Mouse (Mus musculus): Measurements from ENCODE around the gene Grb2. TPM values are rescaled to one million over a fixed set of nuclear protein-coding genes. Genes with fewer than 3 reads are reported as not detected.

The Grb2 gene
- polyA plus RNA-seq, 1 experiment = 3.8 TPM

GRCm38 (mm10) chr11:115672226-115672987, 36.0 kb downstream of the Grb2 start:
- H3K4me1 ChIP-seq (ENCODE audit: control insufficient read depth) = peaks cover 32% of the 10 kb centered on the region
- no peaks in the 10 kb centered on the region for H3K9me3 ChIP-seq (ENCODE audit: control insufficient read depth, low read length)
- no peak overlapping the region for H3K4me3 ChIP-seq (replicated peaks)
- TF ChIP-seq GATA1 (IDR thresholded peaks at IDR 0.05; ENCODE audit: low read length) = no peak
- TF ChIP-seq TAL1 (IDR thresholded peaks at IDR 0.05; ENCODE audit: low read length) = no peak
- H3K36me3 ChIP-seq (ENCODE audit: control insufficient read depth) = peaks cover 10% of the 10 kb centered on the region
- no peaks in the 10 kb centered on the region for H3K27me3 ChIP-seq (ENCODE audit: control insufficient read depth)

DNA sequence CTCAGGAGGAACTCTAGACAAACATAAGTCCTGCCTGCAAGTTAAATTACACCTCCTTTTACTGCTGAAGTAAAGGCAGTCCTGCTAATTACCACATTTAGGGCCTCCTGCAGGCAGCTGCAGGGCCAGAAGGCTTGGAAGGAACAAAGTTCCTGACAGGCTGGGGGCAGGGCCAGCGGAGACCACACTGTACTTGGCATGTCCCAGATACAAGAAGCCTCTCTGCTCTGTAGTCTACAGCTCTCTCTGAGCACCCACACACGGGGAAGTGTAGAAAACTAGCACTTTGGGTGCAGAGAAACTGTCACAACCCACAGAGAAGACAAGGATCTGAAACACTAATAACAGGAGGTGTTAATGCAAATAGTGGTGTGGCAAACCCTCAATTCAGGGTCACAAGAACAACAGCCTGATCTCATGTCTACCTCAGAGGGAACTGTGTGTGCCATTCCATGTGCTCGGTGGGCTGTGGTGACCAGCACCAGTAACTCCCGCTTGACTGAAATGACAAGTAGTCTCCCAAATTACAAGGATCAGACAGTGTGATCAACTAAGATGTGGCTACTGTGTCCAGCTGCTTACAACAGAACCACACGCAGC, 37.8 kb downstream of the Grb2 start:
- Histone ChIP-seq H3K4me1 (ENCODE audit: control insufficient read depth) (peaks cover 27% of the 10 kb centered on the region), H3K4me3 (replicated peaks) (no peak overlapping the region), H3K36me3 (ENCODE audit: control insufficient read depth) (peaks cover 3% of the 10 kb centered on the region), H3K9me3 (ENCODE audit: control insufficient read depth, low read length) (no peaks in the 10 kb centered on the region), H3K27me3 (ENCODE audit: control insufficient read depth) (no peaks in the 10 kb centered on the region)
- TF ChIP-seq GATA1 (IDR thresholded peaks at IDR 0.05; ENCODE audit: low read length) (no peak), TAL1 (IDR thresholded peaks at IDR 0.05; ENCODE audit: low read length) (no peak)

GRCm38 (mm10) chr11:115663676-115664335, 44.6 kb downstream of the Grb2 start:
- Histone ChIP-seq H3K4me1 (ENCODE audit: control insufficient read depth) (peaks cover 4% of the 10 kb centered on the region; the same call in 1 of the 2 replicates), H3K9me3 (ENCODE audit: control insufficient read depth, low read length) (0 out of 2 replicates have a peak, but pooled peaks cover 3% of the 10 kb centered on the region), H3K27me3 (ENCODE audit: control insufficient read depth) (no peaks in the 10 kb centered on the region), H3K4me3 (replicated peaks) (no peak overlapping the region), H3K36me3 (ENCODE audit: control insufficient read depth) (peaks cover 18% of the 10 kb centered on the region)
- TF ChIP-seq GATA1 (IDR thresholded peaks at IDR 0.05; ENCODE audit: low read length) = no peak
- TF ChIP-seq TAL1 (IDR thresholded peaks at IDR 0.05; ENCODE audit: low read length) = no peak

DNA sequence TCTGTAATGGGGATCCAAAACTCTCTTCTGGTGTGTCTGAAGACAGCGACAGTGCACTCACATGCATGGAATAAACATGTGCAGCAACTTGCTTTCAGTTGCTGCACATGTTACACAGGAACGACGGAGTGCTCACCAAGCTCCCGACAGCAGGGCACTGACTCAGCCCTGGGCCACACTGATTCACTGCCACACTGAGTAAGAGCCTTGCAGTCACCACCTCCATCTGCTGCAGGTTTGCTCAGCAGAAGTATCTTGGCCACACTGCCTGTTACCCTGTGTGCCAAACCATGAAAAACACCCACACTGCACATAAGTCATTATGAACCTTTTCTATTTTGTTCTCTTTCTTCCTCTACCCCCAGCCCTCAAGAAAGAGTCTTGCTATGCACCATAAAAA, 48.0 kb downstream of the Grb2 start:
- Histone ChIP-seq H3K4me1 (ENCODE audit: control insufficient read depth) (peaks cover 4% of the 10 kb centered on the region; the same call in 1 of the 2 replicates), H3K4me3 (replicated peaks) (no peak overlapping the region), H3K9me3 (ENCODE audit: control insufficient read depth, low read length) (0 out of 2 replicates have a peak, but pooled peaks cover 3% of the 10 kb centered on the region), H3K27me3 (ENCODE audit: control insufficient read depth) (no peaks in the 10 kb centered on the region), H3K36me3 (ENCODE audit: control insufficient read depth) (peaks cover 22% of the 10 kb centered on the region)
- TF ChIP-seq GATA1 (IDR thresholded peaks at IDR 0.05; ENCODE audit: low read length) = no peak
- no peak for TF ChIP-seq TAL1 (IDR thresholded peaks at IDR 0.05; ENCODE audit: low read length)

- no peak overlapping the region for H3K4me3 ChIP-seq (replicated peaks)
- 0 out of 2 replicates have a peak, but pooled peaks cover 3% of the 10 kb centered on the region for H3K9me3 ChIP-seq (ENCODE audit: control insufficient read depth, low read length)
- no peak for TF ChIP-seq GATA1 (IDR thresholded peaks at IDR 0.05; ENCODE audit: low read length)
- no peak for TF ChIP-seq TAL1 (IDR thresholded peaks at IDR 0.05; ENCODE audit: low read length)
- peaks cover 37% of the 10 kb centered on the region for H3K36me3 ChIP-seq (ENCODE audit: control insufficient read depth)
- no peaks in the 10 kb centered on the region for H3K27me3 ChIP-seq (ENCODE audit: control insufficient read depth)
- H3K4me1 ChIP-seq (ENCODE audit: control insufficient read depth) = peaks cover 3% of the 10 kb centered on the region; the same call in 1 of the 2 replicates
These were observed 49.9 kb downstream of the Grb2 start for GRCm38 (mm10) chr11:115658521-115658920.

DNA sequence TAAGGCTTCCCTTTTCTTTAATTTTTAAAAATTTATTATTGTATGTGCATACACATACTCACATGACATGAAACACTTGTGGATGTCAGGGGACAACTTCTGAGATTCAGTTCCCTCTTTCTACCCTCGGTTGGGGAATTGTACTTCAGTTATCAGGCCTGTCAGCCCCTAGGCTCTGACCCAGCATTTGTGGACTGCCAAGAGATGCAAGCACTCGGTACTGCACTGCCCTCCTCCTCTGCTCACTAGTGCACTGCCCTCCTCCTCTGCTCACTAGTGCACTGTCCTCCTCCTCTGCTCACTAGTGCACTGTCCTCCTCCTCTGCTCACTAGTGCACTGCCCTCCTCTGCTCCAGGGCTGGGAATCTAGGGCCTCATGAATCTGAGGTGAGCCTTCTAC, 54.3 kb downstream of the Grb2 start:
- H3K9me3 ChIP-seq (ENCODE audit: control insufficient read depth, low read length) = no peaks in the 10 kb centered on the region
- H3K27me3 ChIP-seq (ENCODE audit: control insufficient read depth) = no peaks in the 10 kb centered on the region
- H3K4me3 ChIP-seq (replicated peaks) = no peak overlapping the region
- peaks cover 54% of the 10 kb centered on the region for H3K36me3 ChIP-seq (ENCODE audit: control insufficient read depth)
- peaks cover 4% of the 10 kb centered on the region; the same call in 1 of the 2 replicates for H3K4me1 ChIP-seq (ENCODE audit: control insufficient read depth)
- no peak for TF ChIP-seq GATA1 (IDR thresholded peaks at IDR 0.05; ENCODE audit: low read length)
- TF ChIP-seq TAL1 (IDR thresholded peaks at IDR 0.05; ENCODE audit: low read length) = no peak

- Histone ChIP-seq H3K27me3 (ENCODE audit: control insufficient read depth) (no peaks in the 10 kb centered on the region), H3K36me3 (ENCODE audit: control insufficient read depth) (peaks cover 62% of the 10 kb centered on the region), H3K4me1 (ENCODE audit: control insufficient read depth) (peaks cover 4% of the 10 kb centered on the region; the same call in 1 of the 2 replicates), H3K4me3 (replicated peaks) (no peak overlapping the region), H3K9me3 (ENCODE audit: control insufficient read depth, low read length) (no peaks in the 10 kb centered on the region)
- TF ChIP-seq GATA1 (IDR thresholded peaks at IDR 0.05; ENCODE audit: low read length) = no peak
These were observed 55.2 kb downstream of the Grb2 start for GRCm38 (mm10) chr11:115653194-115653593.

- H3K27me3 ChIP-seq (ENCODE audit: control insufficient read depth) = no peaks in the 10 kb centered on the region
- TF ChIP-seq TAL1 (IDR thresholded peaks at IDR 0.05; ENCODE audit: low read length) = no peak
- TF ChIP-seq GATA1 (IDR thresholded peaks at IDR 0.05; ENCODE audit: low read length) = no peak
- H3K4me1 ChIP-seq (ENCODE audit: control insufficient read depth) = peaks cover 4% of the 10 kb centered on the region; the same call in 1 of the 2 replicates
- H3K4me3 ChIP-seq (replicated peaks) = no peak overlapping the region
- peaks cover 71% of the 10 kb centered on the region for H3K36me3 ChIP-seq (ENCODE audit: control insufficient read depth)
- no peaks in the 10 kb centered on the region for H3K9me3 ChIP-seq (ENCODE audit: control insufficient read depth, low read length)
These were observed 56.7 kb downstream of the Grb2 start for GRCm38 (mm10) chr11:115651680-115652079.

DNA sequence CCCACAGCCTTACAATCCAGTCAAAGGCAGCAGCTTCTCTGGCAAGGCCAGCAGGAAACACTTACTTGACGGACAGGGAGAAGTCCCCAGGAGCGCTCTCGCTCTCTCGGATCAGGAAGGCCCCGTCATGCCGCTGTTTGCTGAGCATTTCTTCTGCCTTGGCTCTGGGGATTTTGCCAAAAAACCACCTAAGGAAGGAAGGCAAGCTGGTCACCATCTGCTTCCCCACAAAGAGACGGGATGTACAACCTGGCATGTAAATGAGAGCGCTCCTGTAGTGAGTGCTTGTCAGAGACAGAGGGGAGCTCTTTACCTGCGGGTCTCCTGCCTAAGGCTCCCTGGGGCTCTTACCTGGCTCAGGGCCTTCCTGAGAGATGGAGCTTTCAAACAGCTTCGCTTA, 58.7 kb downstream of the Grb2 start:
- Histone ChIP-seq H3K4me3 (replicated peaks) (no peak overlapping the region), H3K4me1 (ENCODE audit: control insufficient read depth) (peaks cover 4% of the 10 kb centered on the region; the same call in 1 of the 2 replicates), H3K9me3 (ENCODE audit: control insufficient read depth, low read length) (no peaks in the 10 kb centered on the region), H3K27me3 (ENCODE audit: control insufficient read depth) (no peaks in the 10 kb centered on the region), H3K36me3 (ENCODE audit: control insufficient read depth) (peaks cover 79% of the 10 kb centered on the region)
- TF ChIP-seq GATA1 (IDR thresholded peaks at IDR 0.05; ENCODE audit: low read length) = no peak
- TF ChIP-seq TAL1 (IDR thresholded peaks at IDR 0.05; ENCODE audit: low read length) = no peak
